Mouse (Mus musculus) gastrocnemius, adult 8-10 months (tissue): ENCODE measurements around the gene 4921511C20Rik. TPM values are rescaled to one million over a fixed set of nuclear protein-coding genes. Genes with fewer than 3 reads are reported as not detected.

Experiments
- DNase-seq, 2 experiments: peaks; one replicate each; pipeline ENCODE4 v3.0.0; 2022; ENCODE audit warnings: low spot score in 2 of 2
- total RNA-seq, 4 experiments: library from RNA; stranded (reverse); gene quantifications; 2 replicates each; pipeline ENCODE4 v1.2.4; 2022

Gene 4921511C20Rik
- not detected for total RNA-seq

- DNase-seq, result no peak
Observed at GRCm38 (mm10) chrX:127393993-127394392, at the start of gene 4921511C20Rik. 4921511C20Rik (plus strand) TSS chrX:127394293.
